Mouse (Mus musculus) hindbrain, postnatal 0 days (tissue): Measurements from ENCODE around the gene Rybp. TPM values are rescaled to one million over a fixed set of nuclear protein-coding genes. Genes with fewer than 3 reads are reported as not detected.

Source experiments
- ATAC-seq: fragments of 200-750 bp; cut with Nextera tagmentation; 2 replicates; pipeline ENCODE4 v1.8.0; 2017; ENCODE audit warnings: mild to moderate bottlenecking, moderate TSS enrichment, moderate library complexity
- DNase-seq: peaks from one replicate; pipeline ENCODE4 v3.0.0-alpha.2; 2015; ENCODE audit warnings: low spot score
- H3K27ac ChIP-seq: fragments of 300-500 bp; sonication (generic); 2 replicates; pipeline ENCODE4 v1.5.1; 2014; ENCODE audit warnings: mild to moderate bottlenecking
- H3K27me3 ChIP-seq: fragments of 300-500 bp; sonication (generic); 2 replicates; pipeline ENCODE4 v1.6.1; 2014; ENCODE audit warnings: low read length, mixed read lengths; ENCODE audit not compliant: insufficient read depth
- H3K36me3 ChIP-seq: fragments of 300-500 bp; sonication (generic); 2 replicates; pipeline ENCODE4 v1.6.1; 2014; ENCODE audit warnings: low read length, mixed read lengths; ENCODE audit not compliant: insufficient read depth
- H3K4me1 ChIP-seq: fragments of 300-500 bp; sonication (generic); 2 replicates; pipeline ENCODE4 v1.6.1; 2014; ENCODE audit warnings: antibody characterized with exemption, low read length, mixed read lengths; ENCODE audit not compliant: insufficient read depth
- H3K4me2 ChIP-seq: fragments of 300-500 bp; sonication (generic); 2 replicates; pipeline ENCODE4 v1.6.1; 2014; ENCODE audit warnings: low read depth, mild to moderate bottlenecking, low read length, moderate library complexity, mixed read lengths
- H3K4me3 ChIP-seq: fragments of 300-500 bp; sonication (generic); 2 replicates; pipeline ENCODE4 v1.5.1; 2014; ENCODE audit warnings: low read length
- H3K9ac ChIP-seq: fragments of 300-500 bp; sonication (generic); replicated peaks from 2 replicates; pipeline ENCODE4 v1.6.1; 2014; ENCODE audit warnings: mild to moderate bottlenecking, low read length, moderate library complexity, mixed read lengths
- H3K9me3 ChIP-seq: fragments of 300-500 bp; sonication (generic); 2 replicates; pipeline ENCODE4 v1.6.1; 2016; ENCODE audit warnings: low read length, mixed read lengths
- CTCF ChIP-seq: IDR thresholded peaks from 2 replicates; pipeline ENCODE4 v1.5.1; 2016; ENCODE audit warnings: antibody characterized with exemption, control low read depth, low read depth
- WGBS: fragments of 180-500 bp; shearing (Covaris S2); extraction: QIAGEN DNeasy Blood & Tissue Kit; methylation state at CpG from one replicate; pipeline ENCODE4 v1.1.7; 2014; 5-methylcytosine and 5-hydroxymethylcytosine counted together
- polyA plus RNA-seq: library from polyadenylated mRNA; unstranded; fragments of >200 nt; fragmentation: Nextera tagmentation; extraction: Ambion mirVana; gene quantifications from 2 replicates; pipeline ENCODE4 v1.2.1, GENCODE M21; 2015
- total RNA-seq: library from RNA; depleted of rRNA; stranded (reverse); fragments of >200 nt; gene quantifications from 2 replicates; pipeline ENCODE4 v1.2.3, GENCODE M21; 2014

Rybp gene
- total and polyA plus RNA-seq, 2 experiments from 2014 or later, result 18.7 to 21.6 TPM

- WGBS, result 95% methylated on average over 6 of the region's 6 CpGs
- H3K4me3 ChIP-seq, result no peak overlapping the region
- TF ChIP-seq CTCF, result no peak
Measured at GRCm38 (mm10) chr6:100223932-100224331, 63.4 kb downstream of the Rybp start.

GRCm38 (mm10) chr6:100223435-100223834 lies 63.9 kb downstream of the Rybp start:
- no peak for TF ChIP-seq CTCF
- no peaks in the 10 kb centered on the region for H3K27me3 ChIP-seq
- no peaks in the 10 kb centered on the region for H3K9me3 ChIP-seq
- no peak overlapping the region for H3K9ac ChIP-seq
- ATAC-seq, result no peak
- WGBS, result 85% methylated on average over 10 of the region's 10 CpGs
- DNase-seq, result no peak
- peaks cover 11% of the 10 kb centered on the region; the same call in 1 of the 2 replicates for H3K4me1 ChIP-seq
- no peak overlapping the region for H3K4me3 ChIP-seq
- no peak overlapping the region for H3K27ac ChIP-seq
- no peak overlapping the region for H3K4me2 ChIP-seq
- no peaks in the 10 kb centered on the region; the same call in 1 of the 2 replicates for H3K36me3 ChIP-seq

More at GRCm38 (mm10) chr6:100223932-100224331, 63.4 kb downstream of the Rybp start:
- peaks cover 6% of the 10 kb centered on the region; the same call in 1 of the 2 replicates for H3K4me1 ChIP-seq
- H3K9ac ChIP-seq, result no peak overlapping the region
- H3K36me3 ChIP-seq, result no peaks in the 10 kb centered on the region; the same call in 1 of the 2 replicates
- H3K4me2 ChIP-seq, result no peak overlapping the region
- no peaks in the 10 kb centered on the region for H3K9me3 ChIP-seq
- ATAC-seq (no peak), DNase-seq (no peak)
- H3K27ac ChIP-seq, result no peak overlapping the region
- no peaks in the 10 kb centered on the region for H3K27me3 ChIP-seq

- Histone ChIP-seq H3K9me3 (no peaks in the 10 kb centered on the region), H3K27ac (no peak overlapping the region), H3K9ac (no peak overlapping the region), H3K4me1 (peaks cover 11% of the 10 kb centered on the region; the same call in 1 of the 2 replicates), H3K4me3 (no peak overlapping the region), H3K36me3 (no peaks in the 10 kb centered on the region; the same call in 1 of the 2 replicates), H3K27me3 (no peaks in the 10 kb centered on the region), H3K4me2 (no peak overlapping the region)
- WGBS, result 82% methylated on average over 5 of the region's 5 CpGs
- DNase-seq (no peak), ATAC-seq (no peak)
- TF ChIP-seq CTCF, result no peak
Measured at GRCm38 (mm10) chr6:100222927-100223326, 64.4 kb downstream of the Rybp start.

GRCm38 (mm10) chr6:100221803-100222202 lies 65.5 kb downstream of the Rybp start:
- ATAC-seq (no peak), DNase-seq (no peak)
- Histone ChIP-seq H3K9me3 (no peaks in the 10 kb centered on the region), H3K27me3 (no peaks in the 10 kb centered on the region), H3K4me3 (no peak overlapping the region), H3K4me1 (peaks cover 11% of the 10 kb centered on the region; the same call in 1 of the 2 replicates), H3K4me2 (no peak overlapping the region), H3K27ac (no peak overlapping the region), H3K9ac (no peak overlapping the region), H3K36me3 (no peaks in the 10 kb centered on the region)
- 70% methylated on average over 4 of the region's 4 CpGs for WGBS
- TF ChIP-seq CTCF, result no peak

- Histone ChIP-seq H3K9ac (no peak overlapping the region), H3K27me3 (0 out of 2 replicates have a peak, but pooled peaks cover 2% of the 10 kb centered on the region), H3K9me3 (no peaks in the 10 kb centered on the region), H3K27ac (no peak overlapping the region), H3K4me1 (peaks cover 11% of the 10 kb centered on the region; the same call in 1 of the 2 replicates), H3K4me2 (no peak overlapping the region), H3K4me3 (no peak overlapping the region), H3K36me3 (no peaks in the 10 kb centered on the region)
- no peak for TF ChIP-seq CTCF
- no peak for ATAC-seq
- no peak for DNase-seq
- 83% methylated on average over 14 of the region's 14 CpGs for WGBS
Measured at GRCm38 (mm10) chr6:100220917-100221560, 66.2 kb downstream of the Rybp start.

- Histone ChIP-seq H3K36me3 (no peaks in the 10 kb centered on the region), H3K9me3 (no peaks in the 10 kb centered on the region), H3K4me1 (peaks cover 11% of the 10 kb centered on the region; the same call in 1 of the 2 replicates), H3K4me2 (no peak overlapping the region), H3K27me3 (peaks cover 2% of the 10 kb centered on the region; the same call in 1 of the 2 replicates), H3K9ac (no peak overlapping the region), H3K4me3 (no peak overlapping the region), H3K27ac (no peak overlapping the region)
- DNase-seq (no peak), ATAC-seq (no peak)
- TF ChIP-seq CTCF, result no peak
- WGBS, result 65% methylated on average over 3 of the region's 3 CpGs
Measured at GRCm38 (mm10) chr6:100219971-100220370, 67.3 kb downstream of the Rybp start.
